Mouse (Mus musculus) midbrain, embryonic 12.5 days (tissue): ENCODE data around the gene Rhbdf1. TPM values are rescaled to one million over a fixed set of nuclear protein-coding genes. Genes with fewer than 3 reads are reported as not detected.

Experiments used
- ATAC-seq: fragments of 200-750 bp; cut with Nextera tagmentation; 2 replicates; pipeline ENCODE4 v1.8.0; 2017; ENCODE audit warnings: low read depth, moderate TSS enrichment, moderate library complexity; ENCODE audit not compliant: low FRiP score
- H3K27ac ChIP-seq: fragments of 300-500 bp; sonication (generic); replicated peaks from 2 replicates; pipeline ENCODE4 v1.5.1; 2016; ENCODE audit warnings: mild to moderate bottlenecking
- H3K27me3 ChIP-seq: fragments of 300-500 bp; sonication (generic); 2 replicates; pipeline ENCODE4 v1.6.1; 2016; ENCODE audit warnings: mild to moderate bottlenecking
- H3K36me3 ChIP-seq: fragments of 300-500 bp; sonication (generic); 2 replicates; pipeline ENCODE4 v1.6.1; 2016
- H3K4me1 ChIP-seq: fragments of 300-500 bp; sonication (generic); 2 replicates; pipeline ENCODE4 v1.6.1; 2016
- H3K4me2 ChIP-seq: fragments of 300-500 bp; sonication (generic); replicated peaks from 2 replicates; pipeline ENCODE4 v1.6.1; 2016; ENCODE audit warnings: mild to moderate bottlenecking, moderate library complexity
- H3K4me3 ChIP-seq: fragments of 300-500 bp; sonication (generic); 2 replicates; pipeline ENCODE4 v1.5.1; 2016; ENCODE audit warnings: mild to moderate bottlenecking
- H3K9ac ChIP-seq: fragments of 300-500 bp; sonication (generic); replicated peaks from 2 replicates; pipeline ENCODE4 v1.6.1; 2016; ENCODE audit warnings: mild to moderate bottlenecking, moderate library complexity
- H3K9me3 ChIP-seq: fragments of 300-500 bp; sonication (generic); 2 replicates; pipeline ENCODE4 v1.6.1; 2016; ENCODE audit warnings: mild to moderate bottlenecking
- WGBS: fragments of 180-500 bp; shearing (Covaris S2); methylation state at CpG from one replicate; pipeline ENCODE4 v1.1.7; 2016; 5-methylcytosine and 5-hydroxymethylcytosine counted together
- polyA plus RNA-seq: library from polyadenylated mRNA; unstranded; fragments of >200 nt; fragmentation: Nextera tagmentation; extraction: Ambion mirVana; gene quantifications from 2 replicates; pipeline ENCODE4 v1.2.1, GENCODE M21; 2016

Rhbdf1 gene
- polyA plus RNA-seq, 1 experiment from 2014 or later, result 23.5 TPM

DNA sequence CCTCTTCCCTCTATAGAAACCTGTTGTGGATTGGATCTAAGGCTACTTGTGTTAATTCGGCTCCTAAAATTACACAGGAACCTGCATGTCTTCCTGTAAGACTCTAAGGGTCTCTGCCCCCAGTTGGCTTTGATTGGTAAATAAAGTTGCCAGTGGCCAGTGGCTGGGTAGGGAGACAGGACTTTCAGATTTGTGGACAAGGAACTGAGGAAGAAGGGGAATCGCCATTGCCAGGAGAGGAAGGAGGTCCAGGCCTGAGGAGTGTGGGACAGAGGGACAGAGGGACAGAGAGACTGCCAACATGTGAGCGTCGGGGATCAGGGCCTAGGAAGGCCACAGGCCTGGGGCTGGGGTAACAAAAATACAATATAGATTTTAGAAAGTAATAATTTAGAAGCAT lies 40.9 kb downstream of the Rhbdf1 start:
- WGBS, result 88% methylated on average over 4 of the region's 4 CpGs
- no peak overlapping the region for H3K27ac ChIP-seq
- H3K4me1 ChIP-seq, result no peaks in the 10 kb centered on the region
- H3K9ac ChIP-seq, result no peak overlapping the region
- no peak for ATAC-seq
- no peaks in the 10 kb centered on the region for H3K9me3 ChIP-seq
- H3K4me3 ChIP-seq, result no peak overlapping the region
- no peaks in the 10 kb centered on the region for H3K36me3 ChIP-seq
- no peak overlapping the region for H3K4me2 ChIP-seq
- H3K27me3 ChIP-seq, result no peaks in the 10 kb centered on the region; the same call in 1 of the 2 replicates

DNA sequence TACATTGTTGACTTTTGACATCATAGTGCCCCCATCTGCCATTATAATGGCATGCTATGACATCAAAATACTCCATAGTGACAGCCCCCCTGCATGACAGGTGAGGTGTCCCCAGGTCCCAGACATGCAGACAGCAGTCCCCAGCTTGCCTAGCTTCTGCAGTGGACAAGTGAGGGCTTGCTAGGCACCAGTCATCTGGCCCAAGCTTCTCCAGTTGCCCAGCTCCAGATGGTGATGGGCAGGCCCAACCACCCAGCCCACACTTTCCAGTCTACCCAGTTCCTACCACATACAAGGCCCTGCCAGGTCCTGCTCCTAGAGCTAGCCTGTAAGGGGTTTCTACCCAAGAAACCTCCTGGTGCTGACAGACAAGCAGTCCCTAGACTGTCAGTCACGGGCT lies 43.6 kb downstream of the Rhbdf1 start:
- Histone ChIP-seq H3K36me3 (no peaks in the 10 kb centered on the region), H3K4me2 (no peak overlapping the region), H3K9me3 (no peaks in the 10 kb centered on the region), H3K4me1 (no peaks in the 10 kb centered on the region), H3K4me3 (no peak overlapping the region), H3K27ac (no peak overlapping the region), H3K9ac (no peak overlapping the region), H3K27me3 (no peaks in the 10 kb centered on the region; the same call in 1 of the 2 replicates)
- no peak for ATAC-seq
- WGBS, result 86% methylated on average over 1 of the region's 1 CpGs

DNA sequence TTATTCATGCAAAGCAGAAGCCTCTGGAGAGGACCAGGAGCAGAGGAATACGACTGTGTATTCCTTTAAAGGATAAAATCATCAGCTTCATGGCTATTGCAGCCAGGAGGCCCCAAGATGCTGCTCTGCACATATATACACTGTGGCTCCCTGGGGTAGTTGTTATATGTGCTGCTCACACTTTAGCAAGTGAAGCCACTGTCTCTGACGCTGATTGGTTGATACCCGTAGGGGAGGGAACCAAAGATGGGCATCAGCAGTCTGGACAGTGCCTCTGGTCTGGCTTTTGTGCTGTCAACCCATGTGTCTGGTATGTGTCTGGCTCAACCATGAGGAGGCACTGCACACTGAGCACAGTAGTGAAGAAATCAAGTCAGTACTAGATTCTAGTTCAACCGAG lies 55.4 kb downstream of the Rhbdf1 start:
- peaks cover 9% of the 10 kb centered on the region for H3K4me1 ChIP-seq
- WGBS, result 80% methylated on average over 4 of the region's 4 CpGs
- H3K27ac ChIP-seq, result no peak overlapping the region
- no peak overlapping the region for H3K9ac ChIP-seq
- H3K4me2 ChIP-seq, result no peak overlapping the region
- no peaks in the 10 kb centered on the region for H3K9me3 ChIP-seq
- H3K36me3 ChIP-seq, result no peaks in the 10 kb centered on the region
- H3K27me3 ChIP-seq, result no peaks in the 10 kb centered on the region
- no peak for ATAC-seq
- H3K4me3 ChIP-seq, result no peak overlapping the region

DNA sequence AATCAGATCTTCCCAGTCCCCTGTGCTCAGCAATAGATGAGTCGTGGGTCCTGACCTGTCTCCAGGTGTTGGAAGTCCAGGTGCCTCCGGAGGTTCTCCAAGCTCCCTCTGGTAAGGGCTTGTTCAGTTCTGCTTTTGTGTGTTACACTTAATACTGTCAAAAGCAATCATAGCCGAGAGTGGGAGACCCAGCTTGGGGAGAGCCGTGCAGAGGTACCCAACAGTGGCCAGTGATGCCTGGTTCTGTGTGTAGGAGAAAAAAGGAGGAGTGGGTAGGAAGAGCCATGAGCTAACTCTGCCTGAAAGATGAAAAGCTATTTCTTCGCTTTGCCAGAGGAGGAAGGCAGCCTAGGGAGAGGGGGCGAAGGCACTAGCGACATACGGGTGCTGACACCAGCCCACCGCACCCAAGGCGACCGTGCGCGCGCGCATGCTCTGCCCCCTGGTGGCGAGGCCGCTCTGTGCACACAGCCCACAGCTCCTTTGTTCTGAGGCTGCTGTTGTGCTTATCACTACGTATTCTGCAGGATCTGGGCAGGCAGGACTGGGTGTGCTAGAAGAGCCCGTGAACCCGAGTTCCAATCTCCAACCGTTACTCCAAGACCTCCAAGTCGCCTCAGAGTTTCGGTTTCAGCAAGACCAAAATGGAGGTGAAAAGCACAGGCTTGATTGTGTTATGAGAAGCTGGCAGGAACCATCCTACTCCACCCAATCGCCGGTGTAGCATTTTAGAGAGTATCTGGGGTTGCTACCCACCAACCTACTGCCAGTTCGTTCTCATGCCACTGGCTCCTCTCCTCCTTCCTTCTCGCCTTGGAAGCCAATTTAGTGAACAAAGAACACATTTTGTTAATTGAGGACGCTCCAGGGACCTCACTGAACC lies 59.9 kb downstream of the Rhbdf1 start:
- Histone ChIP-seq H3K9ac (peak overlapping the region; percentile 47), H3K27ac (peak overlapping the region; percentile 77), H3K27me3 (0 out of 2 replicates have a peak, but pooled peaks cover 6% of the 10 kb centered on the region), H3K4me1 (peaks cover 38% of the 10 kb centered on the region), H3K36me3 (no peaks in the 10 kb centered on the region), H3K9me3 (no peaks in the 10 kb centered on the region), H3K4me3 (peak overlapping the region; percentile 28), H3K4me2 (peak overlapping the region; percentile 48)
- peak; percentile 91 for ATAC-seq
- 16% methylated on average over 28 of the region's 28 CpGs for WGBS

DNA sequence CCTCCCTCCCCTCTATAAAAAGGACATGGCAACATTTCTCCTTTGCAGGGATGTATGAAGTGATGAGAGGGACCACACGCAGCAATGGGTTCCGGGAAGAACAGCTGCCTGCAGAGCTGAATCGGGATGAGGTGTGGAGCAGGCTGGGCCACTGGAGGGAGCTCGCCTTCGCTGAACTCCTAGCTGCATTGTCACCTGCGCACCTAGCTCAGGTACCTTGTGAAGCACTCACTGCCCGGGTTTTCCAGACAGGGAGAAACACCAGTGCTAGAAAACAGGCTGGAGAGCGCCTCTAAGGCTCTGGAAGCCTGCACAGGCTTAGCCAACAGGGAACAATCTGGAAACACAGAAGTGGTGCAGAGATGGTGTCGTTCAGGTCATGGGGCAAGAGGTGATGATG lies 60.6 kb downstream of the Rhbdf1 start:
- no peaks in the 10 kb centered on the region for H3K9me3 ChIP-seq
- H3K4me3 ChIP-seq, result peak overlapping the region; percentile 28
- H3K27ac ChIP-seq, result peak overlapping the region; percentile 77
- H3K4me1 ChIP-seq, result peaks cover 41% of the 10 kb centered on the region
- 4% methylated on average over 9 of the region's 9 CpGs for WGBS
- peak overlapping the region; percentile 47 for H3K9ac ChIP-seq
- no peaks in the 10 kb centered on the region for H3K36me3 ChIP-seq
- H3K4me2 ChIP-seq, result peak overlapping the region; percentile 48
- ATAC-seq, result 0 out of 2 replicates have a peak, but pooled peaks have one; percentile 25
- H3K27me3 ChIP-seq, result 0 out of 2 replicates have a peak, but pooled peaks cover 6% of the 10 kb centered on the region

DNA sequence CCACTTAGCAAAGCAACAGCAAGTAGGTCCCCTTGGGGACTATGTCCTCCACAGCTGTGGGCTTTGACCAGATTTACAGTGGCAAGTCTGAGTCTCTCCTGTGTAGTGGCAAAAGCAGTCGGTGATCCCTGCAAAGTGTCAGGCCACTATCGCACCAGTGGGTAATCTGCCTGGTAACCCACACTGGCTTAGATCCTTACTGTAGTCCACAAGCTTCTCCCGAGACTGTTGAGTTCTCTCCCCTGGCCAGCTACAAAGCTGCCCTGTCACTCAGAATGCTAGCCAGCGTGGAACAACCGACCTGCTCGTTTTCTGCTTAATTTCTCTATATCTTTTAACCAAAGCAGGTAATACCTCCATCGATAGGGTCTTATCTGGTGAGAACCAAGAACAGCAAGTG lies 61.8 kb downstream of the Rhbdf1 start:
- Histone ChIP-seq H3K9me3 (no peaks in the 10 kb centered on the region), H3K4me1 (peaks cover 41% of the 10 kb centered on the region), H3K9ac (no peak overlapping the region), H3K27me3 (0 out of 2 replicates have a peak, but pooled peaks cover 6% of the 10 kb centered on the region), H3K36me3 (no peaks in the 10 kb centered on the region), H3K4me2 (no peak overlapping the region), H3K4me3 (no peak overlapping the region), H3K27ac (0 out of 2 replicates have a peak overlapping the region, but pooled peaks have one; percentile 5)
- no peak for ATAC-seq
- WGBS, result 78% methylated on average over 7 of the region's 7 CpGs

Other genes starting within 250 kb of the Rhbdf1 start
- gene Nsg2, start 221.8 kb downstream of the Rhbdf1 start, polyA plus RNA-seq, result 193 and 198 TPM in 2 replicates
- gene Il9r, start 22.0 kb downstream of the Rhbdf1 start, polyA plus RNA-seq, result not detected in 2 replicates
- 53.3 and 66.7 TPM in 2 replicates for gene Snrnp25, start 16.9 kb downstream of the Rhbdf1 start, polyA plus RNA-seq
- 26.6 and 30.6 TPM in 2 replicates for gene Mpg, start 4.2 kb upstream of the Rhbdf1 start, polyA plus RNA-seq
- 44.7 and 47.0 TPM in 2 replicates for gene Nprl3, start 45.4 kb upstream of the Rhbdf1 start, polyA plus RNA-seq
- gene Hba-x, start 54.1 kb upstream of the Rhbdf1 start, polyA plus RNA-seq, result 1,559 and 1,723 TPM in 2 replicates
- gene Hba-a1, start 61.2 kb upstream of the Rhbdf1 start, polyA plus RNA-seq, result 2,872 and 3,406 TPM in 2 replicates
- gene Hbq1b, start 64.7 kb upstream of the Rhbdf1 start, polyA plus RNA-seq, result 3.4 and 4.3 TPM in 2 replicates
- gene Hba-a2, start 74.2 kb upstream of the Rhbdf1 start, polyA plus RNA-seq, result 6,134 and 7,278 TPM in 2 replicates
- 0.75 and 0.92 TPM in 2 replicates for gene Hbq1a, start 77.8 kb upstream of the Rhbdf1 start, polyA plus RNA-seq
- 30.0 and 30.7 TPM in 2 replicates for gene Sh3pxd2b, start 125.5 kb upstream of the Rhbdf1 start, polyA plus RNA-seq
- 66.3 and 67.2 TPM in 2 replicates for gene Ubtd2, start 233.1 kb upstream of the Rhbdf1 start, polyA plus RNA-seq